In genomic region chr1:179743593-179744193, GRCm38 (mm10) we compare ENCODE assay signal across 25 mouse cellular contexts. TPM values are rescaled to one million over a fixed set of nuclear protein-coding genes. Genes with fewer than 3 reads are reported as not detected.
DNase-seq lines count a peak whose midpoint lies in the region; ATAC-seq and TF ChIP-seq lines count a peak whose summit lies in the region.
"Had no signal": no experiment of that assay in that cellular context is flagged by ENCODE, and none has a peak within 500 bp of the region (broad histone marks: within the 10 kb centered on the region; RNA-seq: fewer than 3 reads in every experiment).

No protein-coding gene starts in this region.

- 66% methylated on average over 4 of the region's 4 CpGs for WGBS in kidney, adult 2 months
- WGBS in intestine, embryonic 15.5 days, result 66% methylated on average over 4 of the region's 4 CpGs
- WGBS in liver, embryonic 15.5 days (ENCODE audit: insufficient replicate concordance), result 66% methylated on average over 4 of the region's 4 CpGs

- H3K4me3 ChIP-seq in kidney, adult 2 months (ENCODE audit: insufficient read depth, low read depth, low read length), result no peak overlapping the region
- H3K4me3 ChIP-seq in intestine, embryonic 15.5 days (replicated peaks), result no peak overlapping the region
- H3K4me3 ChIP-seq in liver, embryonic 15.5 days (replicated peaks), result no peak overlapping the region
- H3K4me3 ChIP-seq: forebrain, embryonic 12.5 days; kidney, embryonic 15.5 days; neural tube, embryonic 13.5 days had no signal

- no peaks in the 10 kb centered on the region for H3K4me1 ChIP-seq in kidney, adult 2 months (ENCODE audit: control insufficient read depth, insufficient read depth, low read length)
- no peaks in the 10 kb centered on the region for H3K4me1 ChIP-seq in intestine, embryonic 15.5 days (replicated peaks)
- H3K4me1 ChIP-seq in liver, embryonic 15.5 days (replicated peaks), result peaks cover 6% of the 10 kb centered on the region; the same call in 1 of the 2 replicates
- H3K4me1 ChIP-seq: forebrain, embryonic 12.5 days; kidney, embryonic 15.5 days; neural tube, embryonic 13.5 days had no signal

- no peak overlapping the region for H3K27ac ChIP-seq in kidney, adult 2 months (ENCODE audit: insufficient read depth, low read depth, low read length)
- H3K27ac ChIP-seq in intestine, embryonic 15.5 days, result no peak overlapping the region
- H3K27ac ChIP-seq in liver, embryonic 15.5 days (replicated peaks), result no peak overlapping the region
- H3K27ac ChIP-seq: forebrain, embryonic 12.5 days; kidney, embryonic 15.5 days; macrophage; neural tube, embryonic 13.5 days had no signal

- DNase-seq in kidney, adult 2 months, result no peak
- DNase-seq in kidney, adult 9 months, result no peak
- DNase-seq in yolk sac, embryonic 10.5 days (ENCODE audit: low spot score), result peak; percentile 68
- no peak for DNase-seq in cerebellum, postnatal 25 days
- no peak for DNase-seq in B cell, adult 2 months
- DNase-seq: adrenal gland, postnatal 14 days; cerebellum, adult 18-20 months; gastrocnemius, postnatal 25 days; kidney, postnatal 4 days; layer of hippocampus, adult 9-11 months; lung, embryonic 14.5 days; right cerebral cortex, postnatal 14 days; thymus, adult 2 months had no signal

- 0 out of 2 replicates have a peak, but pooled peaks have one; percentile 3 for TF ChIP-seq CTCF in kidney, adult 2 months (conservative IDR thresholded peaks at IDR 0.05; ENCODE audit: insufficient read depth, insufficient read length, low read depth, low read length)

- H3K4me2 ChIP-seq in intestine, embryonic 15.5 days (replicated peaks), result no peak overlapping the region
- no peak overlapping the region for H3K4me2 ChIP-seq in liver, embryonic 15.5 days
- H3K4me2 ChIP-seq: forebrain, embryonic 12.5 days; kidney, embryonic 15.5 days; lung, embryonic 14.5 days; midbrain, embryonic 11.5 days; neural tube, embryonic 13.5 days had no signal

- no peak for TF ChIP-seq POLR2A in kidney, adult 2 months (IDR thresholded peaks at IDR 0.05; ENCODE audit: low read depth, low read length)

- H3K36me3 ChIP-seq in kidney, adult 2 months (ENCODE audit: control insufficient read depth, insufficient read depth, low read length), result peaks cover 5% of the 10 kb centered on the region
- peaks cover 18% of the 10 kb centered on the region for H3K36me3 ChIP-seq in intestine, embryonic 15.5 days
- H3K36me3 ChIP-seq in liver, embryonic 15.5 days (replicated peaks), result peaks cover 46% of the 10 kb centered on the region

- H3K27me3 ChIP-seq in kidney, adult 2 months (replicated peaks; ENCODE audit: control insufficient read depth, insufficient read depth, low read length), result no peaks in the 10 kb centered on the region
- H3K27me3 ChIP-seq in intestine, embryonic 15.5 days (replicated peaks), result no peaks in the 10 kb centered on the region
- H3K27me3 ChIP-seq in liver, embryonic 15.5 days, result no peaks in the 10 kb centered on the region
- H3K27me3 ChIP-seq: forebrain, embryonic 12.5 days; kidney, embryonic 15.5 days; neural tube, embryonic 13.5 days had no signal

- no peak overlapping the region for H3K9ac ChIP-seq in intestine, embryonic 15.5 days
- no peak overlapping the region for H3K9ac ChIP-seq in liver, embryonic 15.5 days
- H3K9ac ChIP-seq: forebrain, embryonic 12.5 days; kidney, embryonic 15.5 days; lung, embryonic 14.5 days; neural tube, embryonic 13.5 days had no signal

- ATAC-seq in intestine, embryonic 15.5 days, result peak; percentile 84
- 0 out of 2 replicates have a peak, but pooled peaks have one; percentile 23 for ATAC-seq in liver, embryonic 15.5 days (ENCODE audit: insufficient read depth)

- no peaks in the 10 kb centered on the region for H3K9me3 ChIP-seq in intestine, embryonic 15.5 days
- H3K9me3 ChIP-seq in liver, embryonic 15.5 days (replicated peaks), result no peaks in the 10 kb centered on the region
- H3K9me3 ChIP-seq: forebrain, embryonic 12.5 days; kidney, embryonic 15.5 days; neural tube, embryonic 13.5 days had no signal

RNA-seq across cellular contexts. Expression of gene Kif28, which starts 1.4 kb away (rescaled TPM):
- polyA plus RNA-seq in kidney, adult 2 months (2012; rRNA removed), result not detected in 2 replicates
- polyA plus RNA-seq in intestine, embryonic 15.5 days (2015; fragmentation: Nextera tagmentation; extraction: Ambion mirVana), result not detected in 2 replicates
- polyA plus RNA-seq in liver, embryonic 15.5 days (2015; fragmentation: Nextera tagmentation; extraction: Ambion mirVana), result not detected in 2 replicates
- polyA plus RNA-seq: C2C12; forebrain, embryonic 12.5 days; kidney, embryonic 15.5 days; lung, embryonic 14.5 days; macrophage; midbrain, embryonic 11.5 days; neural tube, embryonic 13.5 days; spleen, adult 2 months; stomach, embryonic 14.5 days; urinary bladder, adult 2 months had no signal

RNA-seq across cellular contexts. Expression of gene Gm10518, which starts 59.5 kb away (rescaled TPM):
- polyA plus RNA-seq in kidney, adult 2 months (2012; rRNA removed), result not detected in 2 replicates
- polyA plus RNA-seq in intestine, embryonic 15.5 days (2015; fragmentation: Nextera tagmentation; extraction: Ambion mirVana), result not detected in 2 replicates
- polyA plus RNA-seq in liver, embryonic 15.5 days (2015; fragmentation: Nextera tagmentation; extraction: Ambion mirVana), result 0.14 TPM in 2 replicates
- polyA plus RNA-seq: heart, embryonic 16.5 days; kidney, embryonic 15.5 days; lung, embryonic 14.5 days; macrophage; neural tube, embryonic 13.5 days; spleen, adult 2 months; thymus, adult 2 months; urinary bladder, adult 2 months had no signal

RNA-seq across cellular contexts. Expression of gene Ahctf1, which starts 59.8 kb away (rescaled TPM):
- polyA plus RNA-seq in kidney, adult 2 months (2012; rRNA removed), result 6.3 and 6.4 TPM in 2 replicates
- polyA plus RNA-seq in intestine, embryonic 15.5 days (2015; fragmentation: Nextera tagmentation; extraction: Ambion mirVana), result 18.5 and 20.6 TPM in 2 replicates
- 16.4 and 18.0 TPM in 2 replicates for polyA plus RNA-seq in liver, embryonic 15.5 days (2015; fragmentation: Nextera tagmentation; extraction: Ambion mirVana)
